Mouse (Mus musculus): ENCODE measurements around the gene Ninl.

- TF ChIP-seq MAFK (IDR thresholded peaks at IDR 0.05; ENCODE audit: insufficient read depth, low read depth, low read length) (no peak), CHD2 (IDR thresholded peaks at IDR 0.05; ENCODE audit: low read depth, low read length) (no peak), HCFC1 (IDR thresholded peaks at IDR 0.05; ENCODE audit: borderline replicate concordance, insufficient read depth, low read length) (no peak)
Measured at GRCm38 (mm10) chr2:150927038-150927720, 112.0 kb downstream of the Ninl start.

Data from ES-E14 (cell line).